Comparison of ENCODE assay signal across 16 mouse cellular contexts in genomic region chr8:114631087-114631486, GRCm38 (mm10).
"Had no signal": no experiment of that assay in that cellular context is flagged by ENCODE, and none has a peak within 500 bp of the region (broad histone marks: within the 10 kb centered on the region; RNA-seq: fewer than 3 reads in every experiment).

No protein-coding gene starts in this region.

- H3K4me1 ChIP-seq: midbrain, embryonic 15.5 days; neural tube, embryonic 13.5 days; neural tube, embryonic 15.5 days; stomach, embryonic 15.5 days had no signal

- H3K4me3 ChIP-seq: midbrain, embryonic 10.5 days; midbrain, embryonic 13.5 days; midbrain, embryonic 15.5 days; myocyte; neural tube, embryonic 13.5 days; neural tube, embryonic 15.5 days; stomach, embryonic 15.5 days had no signal

- H3K9ac ChIP-seq: lung, embryonic 14.5 days; midbrain, embryonic 13.5 days; midbrain, embryonic 15.5 days; neural tube, embryonic 13.5 days; neural tube, embryonic 15.5 days; stomach, embryonic 15.5 days had no signal

- H3K27me3 ChIP-seq: midbrain, embryonic 13.5 days; midbrain, embryonic 15.5 days; neural tube, embryonic 13.5 days; neural tube, embryonic 15.5 days; stomach, embryonic 15.5 days had no signal

- H3K36me3 ChIP-seq: midbrain, embryonic 10.5 days; midbrain, embryonic 13.5 days; midbrain, embryonic 15.5 days; neural tube, embryonic 13.5 days; neural tube, embryonic 15.5 days; stomach, embryonic 15.5 days had no signal

- H3K4me2 ChIP-seq: lung, embryonic 14.5 days; midbrain, embryonic 13.5 days; midbrain, embryonic 15.5 days; neural tube, embryonic 13.5 days; neural tube, embryonic 15.5 days; stomach, embryonic 15.5 days had no signal

- DNase-seq: lung, adult 18-20 months; lung, embryonic 14.5 days; lung, postnatal 10 days; lung, postnatal 4 days; right cerebral cortex, postnatal 14 days; thymus, adult 2 months; thymus, postnatal 25 days; thymus, postnatal 4 days had no signal

- H3K27ac ChIP-seq: midbrain, embryonic 10.5 days; midbrain, embryonic 13.5 days; midbrain, embryonic 15.5 days; neural tube, embryonic 13.5 days; neural tube, embryonic 15.5 days; stomach, embryonic 15.5 days; stomach, postnatal 0 days had no signal

- H3K9me3 ChIP-seq: midbrain, embryonic 10.5 days; midbrain, embryonic 13.5 days; midbrain, embryonic 15.5 days; neural tube, embryonic 13.5 days; neural tube, embryonic 15.5 days; stomach, embryonic 15.5 days had no signal

- ATAC-seq: midbrain, embryonic 13.5 days; midbrain, embryonic 15.5 days had no signal
